Mouse (Mus musculus) MEL (cell line): ENCODE results near the gene Gtdc1.
A peak's percentile ranks its signal among the peaks of the same experiment; 100 is the strongest.

Experiments
- EP300 ChIP-seq, 2 experiments: IDR thresholded peaks; 2 replicates each; pipeline ENCODE4 v1.6.1; 2011; ENCODE audit warnings: improper control_type of control experiment in 2 of 2, low read length in 2 of 2, low read depth in 1 of 2, mild to moderate bottlenecking in 1 of 2
- POLR2A ChIP-seq, 2 experiments: IDR thresholded peaks; 2 replicates each; pipeline ENCODE4 v1.6.1; 2011 to 2012; ENCODE audit warnings: low read length in 2 of 2, mild to moderate bottlenecking in 2 of 2, control low read depth in 1 of 2, improper control_type of control experiment in 1 of 2, low read depth in 1 of 2, moderate library complexity in 1 of 2; ENCODE audit not compliant: control insufficient read depth in 1 of 2, insufficient read depth in 1 of 2, poor library complexity in 1 of 2

- peak in 1 of 2 experiments; percentile 33; a peak in 1 of 4 replicates for TF ChIP-seq EP300 (IDR thresholded peaks at IDR 0.05; ENCODE audit: low read depth in 1 of 2, low read length in 2 of 2)
- TF ChIP-seq POLR2A (IDR thresholded peaks at IDR 0.05; ENCODE audit: control insufficient read depth in 1 of 2, insufficient read depth in 1 of 2, low read depth in 1 of 2, low read length in 2 of 2, poor library complexity in 1 of 2): no peak
Measured at GRCm38 (mm10) chr2:44813729-44814128, 113.7 kb downstream of the Gtdc1 start.
